Mouse (Mus musculus): ENCODE measurements around the gene Cog2.
A peak's percentile ranks its signal among the peaks of the same experiment; 100 is the strongest.

The Cog2 gene

DNA sequence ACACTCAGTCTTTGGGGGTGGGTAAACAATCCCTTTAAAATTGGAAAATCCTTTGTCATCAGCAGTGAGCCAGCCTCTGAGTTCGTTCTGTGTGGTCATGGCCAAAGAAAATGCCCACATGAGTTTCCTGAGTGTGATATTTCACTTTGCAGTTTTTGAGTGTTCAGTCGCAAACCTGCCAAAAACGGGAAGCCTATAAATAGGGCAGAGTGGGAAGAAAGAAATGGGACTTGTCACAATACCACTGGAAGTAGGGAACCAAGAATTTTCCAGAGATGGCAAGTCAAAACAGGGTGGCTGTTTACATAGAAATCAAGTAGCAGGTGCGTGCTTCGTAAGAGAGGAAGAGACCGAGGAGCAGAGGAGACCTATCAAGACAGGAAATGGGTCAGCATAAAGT, 4.0 kb upstream of the Cog2 start:
- DNase-seq (ENCODE audit: low spot score), result no peak

DNA sequence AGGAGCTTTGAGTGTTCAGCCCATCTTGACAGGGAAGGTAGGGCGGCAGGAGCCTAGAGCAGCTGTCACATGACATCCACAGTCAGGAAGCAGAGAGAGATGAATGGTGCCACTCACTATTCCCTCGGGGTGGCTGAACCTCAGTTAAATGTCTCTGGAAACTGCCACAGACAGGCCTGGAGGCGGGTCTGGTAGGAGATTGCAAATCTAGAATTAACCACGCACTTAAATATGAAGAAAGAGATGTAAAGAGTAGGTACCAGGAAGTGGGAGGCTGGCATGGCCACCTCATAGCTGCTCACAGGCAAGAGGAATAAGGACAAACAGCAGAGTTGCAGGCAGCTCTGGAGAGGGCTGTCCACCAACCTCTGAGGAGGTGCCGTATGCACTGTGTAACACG, 3.4 kb upstream of the Cog2 start:
- DNase-seq (ENCODE audit: low spot score), result no peak

DNA sequence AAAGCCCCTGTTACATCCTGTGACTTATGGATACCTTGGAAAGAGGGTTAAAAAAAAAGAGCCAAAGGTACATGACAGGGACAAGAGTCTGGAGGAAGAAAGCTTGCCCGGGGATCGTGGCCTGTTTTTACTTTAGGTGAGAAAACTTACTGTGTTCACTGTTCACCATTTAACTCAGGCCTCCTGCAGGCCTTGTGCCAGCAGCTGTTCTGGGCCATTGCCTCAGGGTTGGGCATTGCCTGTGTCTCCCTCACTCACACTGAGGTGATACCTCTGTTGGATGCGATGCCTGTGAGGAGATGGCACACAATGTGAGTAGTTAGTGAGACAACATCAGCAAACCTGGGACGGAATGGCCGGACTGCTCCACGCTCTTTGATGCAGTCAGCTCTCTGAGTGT, 1.4 kb downstream of the Cog2 start:
- DNase-seq (ENCODE audit: low spot score), result no peak

GRCm38 (mm10) chr8:124526261-124526660, 5.7 kb downstream of the Cog2 start:
- no peak for DNase-seq (ENCODE audit: low spot score)

DNA sequence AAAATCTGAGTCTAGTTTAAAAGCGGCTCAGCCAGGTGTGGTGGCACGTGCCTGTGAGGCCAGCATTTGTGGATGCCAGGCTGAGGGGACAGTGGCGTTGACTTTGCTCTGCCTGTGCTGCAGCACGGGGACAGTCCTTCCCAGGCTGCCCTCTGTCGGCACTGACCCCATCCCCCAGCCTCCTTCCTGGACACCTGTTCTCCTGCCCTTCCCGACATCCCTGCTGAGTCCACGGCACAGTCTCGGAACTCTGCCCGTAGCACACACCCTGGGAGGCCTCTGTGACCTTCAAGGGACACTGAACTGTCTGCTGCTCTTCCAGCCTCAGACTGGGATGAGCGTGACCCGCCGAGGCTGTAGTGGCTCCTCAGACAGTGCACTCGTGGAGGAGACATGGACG, 9.5 kb downstream of the Cog2 start:
- no peak for DNase-seq (ENCODE audit: low spot score)

DNA sequence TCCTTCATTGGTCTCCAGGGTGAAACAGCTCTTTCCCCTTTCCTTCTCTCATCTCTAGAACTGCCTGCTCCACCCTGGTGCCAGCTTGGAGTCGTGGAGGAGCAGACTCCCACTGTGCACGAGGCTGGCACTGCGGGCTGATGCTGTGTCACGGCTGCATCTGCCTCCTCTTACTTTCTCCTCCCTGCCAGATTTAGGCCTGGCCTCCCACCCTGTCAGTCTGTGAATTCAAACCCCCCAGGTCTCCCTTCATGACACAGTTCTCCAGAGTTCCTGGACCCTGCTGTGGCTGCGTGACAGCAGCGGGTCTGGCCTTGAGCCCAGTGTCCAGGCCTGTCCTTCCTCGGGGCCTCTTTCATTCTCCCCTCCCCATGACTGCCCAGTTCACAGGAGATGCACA, 10.0 kb downstream of the Cog2 start:
- no peak for DNase-seq (ENCODE audit: low spot score)

- DNase-seq (ENCODE audit: low spot score), result no peak
Observed at GRCm38 (mm10) chr8:124530996-124531395, 10.4 kb downstream of the Cog2 start.

DNA sequence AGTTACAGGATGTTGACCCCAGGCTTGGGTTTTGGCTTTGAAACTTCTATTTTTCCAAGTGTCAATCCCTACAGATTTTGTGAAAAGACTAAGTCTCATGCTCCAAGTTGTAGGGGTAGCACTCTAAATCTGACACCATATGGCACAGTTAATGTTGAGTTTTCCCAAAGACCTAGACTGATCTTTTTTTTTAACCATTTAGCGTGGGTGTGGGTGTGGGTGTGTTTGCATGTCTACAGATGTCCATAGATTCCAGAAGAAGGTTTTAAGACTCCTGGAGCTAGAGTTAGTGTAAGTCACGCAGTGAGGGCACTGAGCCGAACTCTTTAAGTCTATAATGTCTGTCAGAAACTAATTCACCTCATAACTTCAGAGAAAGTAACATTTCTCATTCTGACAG, 12.1 kb downstream of the Cog2 start:
- DNase-seq (ENCODE audit: low spot score), result no peak

DNA sequence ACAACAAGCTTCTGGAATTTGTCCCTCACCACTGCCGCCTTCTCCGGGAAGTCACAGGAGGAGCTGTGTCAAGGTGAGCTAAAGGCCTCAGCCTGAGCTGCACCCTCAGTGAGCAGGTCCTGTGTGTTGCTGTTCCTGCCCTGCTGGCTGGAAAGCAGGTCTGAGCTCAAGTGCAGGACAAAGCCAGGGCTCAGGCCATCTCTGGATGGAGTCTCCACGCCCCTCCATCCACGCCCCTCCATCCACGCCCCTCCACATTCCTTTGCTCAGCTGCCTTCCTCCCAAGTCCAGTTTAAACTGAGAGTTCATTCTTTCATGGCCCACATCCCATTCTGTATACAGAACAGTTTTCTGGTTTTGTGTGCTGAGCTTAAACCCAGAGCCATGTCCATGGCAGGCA, 14.9 kb downstream of the Cog2 start:
- no peak for DNase-seq (ENCODE audit: low spot score)

DNA sequence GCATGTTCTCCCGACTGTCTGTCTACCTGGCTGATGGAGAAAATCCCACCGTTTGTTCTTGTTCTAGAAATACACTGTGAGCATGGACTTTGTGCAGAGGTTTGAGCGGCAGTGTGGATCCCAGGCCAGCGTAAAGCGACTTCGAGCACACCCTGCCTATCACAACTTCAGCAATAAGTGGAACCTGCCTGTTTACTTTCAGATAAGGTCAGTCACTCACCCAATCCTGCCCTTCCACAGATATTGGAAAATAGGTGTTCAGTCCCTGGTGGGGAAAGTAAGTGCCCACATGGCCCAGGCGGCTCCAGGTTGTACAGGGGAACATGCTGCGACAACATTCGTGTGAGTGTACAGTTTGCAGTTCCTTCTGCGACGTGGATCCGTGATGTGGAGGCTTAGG, 20.3 kb downstream of the Cog2 start:
- no peak for DNase-seq (ENCODE audit: low spot score)

DNA sequence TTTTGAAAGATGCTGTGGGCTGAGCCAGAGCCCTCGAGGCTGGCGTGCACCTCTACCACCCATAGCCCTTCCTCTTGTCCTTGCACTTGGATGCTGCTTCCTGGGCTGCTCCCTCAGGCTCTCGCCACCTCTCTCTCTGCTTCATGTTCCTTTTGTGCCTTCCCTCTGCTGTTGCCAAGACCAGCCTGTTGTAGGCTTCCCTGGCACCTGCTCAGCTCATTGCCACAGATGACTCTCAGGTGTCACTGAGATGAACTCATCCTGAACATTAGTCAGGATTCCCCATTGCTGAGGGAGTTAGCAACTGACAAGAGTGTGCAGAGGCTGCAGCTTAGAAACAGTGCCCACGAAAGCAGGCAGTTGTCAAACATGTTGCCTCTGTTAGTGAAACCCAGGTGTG, 21.4 kb downstream of the Cog2 start:
- DNase-seq (ENCODE audit: low spot score), result no peak

DNA sequence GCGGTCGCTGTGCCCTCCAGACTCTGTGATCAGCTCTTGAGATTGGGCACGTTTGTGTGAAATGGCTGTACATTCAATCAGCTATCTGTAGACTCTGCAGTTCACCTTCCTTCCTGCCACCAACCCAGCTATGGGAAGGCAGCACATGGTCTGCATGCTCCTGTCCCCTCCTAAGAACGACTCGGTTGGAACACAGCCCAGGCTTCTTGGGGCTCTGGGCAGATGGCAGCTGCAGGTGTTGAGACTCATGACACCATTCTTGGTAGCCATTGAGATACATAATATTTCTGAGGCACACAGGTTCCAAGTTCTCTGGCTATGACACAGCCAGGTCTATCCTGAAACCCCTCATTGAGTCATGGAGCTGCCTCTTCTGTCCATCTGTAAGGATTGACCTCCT, 22.7 kb downstream of the Cog2 start:
- DNase-seq (ENCODE audit: low spot score), result no peak

DNA sequence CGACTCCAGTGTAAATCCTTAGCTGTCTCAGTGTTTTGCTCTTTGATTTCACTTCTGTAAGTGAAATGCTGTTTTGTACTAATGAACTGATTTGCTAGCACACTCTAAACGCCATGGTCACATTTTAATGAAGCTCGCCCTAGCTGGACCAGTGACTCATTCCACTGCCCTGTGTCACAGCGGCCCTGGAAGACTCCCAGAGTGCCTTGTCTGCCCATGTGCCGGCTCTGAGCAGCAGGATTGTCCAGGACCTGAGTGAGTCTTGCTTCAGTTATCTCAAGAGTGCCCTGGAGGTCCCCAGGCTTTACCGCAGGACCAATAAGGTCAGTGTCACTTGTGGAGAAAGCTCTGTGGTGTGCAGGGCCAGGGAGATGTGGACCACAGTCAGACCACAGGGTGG, 25.8 kb downstream of the Cog2 start:
- DNase-seq (ENCODE audit: low spot score), result no peak

- no peak for DNase-seq (ENCODE audit: low spot score)
Observed at GRCm38 (mm10) chr8:124546815-124547214, 26.2 kb downstream of the Cog2 start.

- no peak for DNase-seq (ENCODE audit: low spot score)
Observed at GRCm38 (mm10) chr8:124547269-124547668, 26.7 kb downstream of the Cog2 start.

DNA sequence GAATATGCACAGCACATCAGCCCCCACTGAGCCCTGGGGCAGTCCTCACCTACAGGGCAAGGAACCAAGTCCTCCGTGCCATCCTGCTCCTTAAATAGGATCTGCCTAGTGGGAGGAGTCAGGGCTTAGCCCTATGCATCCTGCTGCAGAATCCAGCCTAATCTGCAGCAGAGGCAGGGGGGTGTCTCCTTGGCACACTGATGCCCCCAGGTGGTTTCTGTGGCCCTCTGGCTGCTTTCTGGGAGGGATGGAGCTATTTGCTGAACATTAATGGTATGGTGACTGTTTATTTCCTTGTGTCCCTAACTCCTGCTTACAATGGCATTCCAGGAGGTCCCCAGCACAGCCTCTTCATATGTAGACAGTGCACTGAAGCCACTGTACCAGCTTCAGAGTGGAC, 27.6 kb downstream of the Cog2 start:
- no peak for DNase-seq (ENCODE audit: low spot score)

DNA sequence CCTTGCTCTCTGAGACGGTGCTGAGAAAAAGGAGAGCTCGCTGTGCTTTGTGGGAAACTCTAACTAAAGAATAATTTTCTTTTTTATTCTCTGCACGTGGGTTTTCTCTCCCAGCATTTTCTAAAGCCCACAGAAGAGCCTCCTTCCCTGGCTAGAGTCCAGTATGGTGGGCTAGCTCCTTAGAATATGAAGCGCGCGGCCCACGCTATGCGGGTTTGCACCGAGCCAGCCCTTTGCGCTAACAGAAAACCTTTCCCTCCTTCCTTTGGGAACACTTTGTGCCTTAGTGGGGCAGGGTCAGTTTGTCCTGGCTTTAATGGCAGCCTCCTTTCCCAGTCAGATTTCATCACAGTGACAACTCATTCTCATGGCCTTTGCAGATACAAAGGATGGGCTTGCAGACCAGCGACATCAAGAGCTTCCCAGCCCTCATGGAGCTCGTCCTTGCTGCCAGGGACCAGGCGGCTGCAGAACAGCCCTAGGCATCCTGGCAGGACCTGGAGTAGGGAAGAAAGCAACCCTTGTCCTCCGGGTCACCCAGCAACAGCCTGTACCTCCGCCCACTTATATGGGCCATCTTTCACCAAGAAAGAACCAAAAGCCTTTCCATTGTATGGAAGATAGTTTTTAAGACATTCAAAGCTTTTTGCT, 30.6 kb downstream of the Cog2 start:
- no peak for DNase-seq (ENCODE audit: low spot score)

DNA sequence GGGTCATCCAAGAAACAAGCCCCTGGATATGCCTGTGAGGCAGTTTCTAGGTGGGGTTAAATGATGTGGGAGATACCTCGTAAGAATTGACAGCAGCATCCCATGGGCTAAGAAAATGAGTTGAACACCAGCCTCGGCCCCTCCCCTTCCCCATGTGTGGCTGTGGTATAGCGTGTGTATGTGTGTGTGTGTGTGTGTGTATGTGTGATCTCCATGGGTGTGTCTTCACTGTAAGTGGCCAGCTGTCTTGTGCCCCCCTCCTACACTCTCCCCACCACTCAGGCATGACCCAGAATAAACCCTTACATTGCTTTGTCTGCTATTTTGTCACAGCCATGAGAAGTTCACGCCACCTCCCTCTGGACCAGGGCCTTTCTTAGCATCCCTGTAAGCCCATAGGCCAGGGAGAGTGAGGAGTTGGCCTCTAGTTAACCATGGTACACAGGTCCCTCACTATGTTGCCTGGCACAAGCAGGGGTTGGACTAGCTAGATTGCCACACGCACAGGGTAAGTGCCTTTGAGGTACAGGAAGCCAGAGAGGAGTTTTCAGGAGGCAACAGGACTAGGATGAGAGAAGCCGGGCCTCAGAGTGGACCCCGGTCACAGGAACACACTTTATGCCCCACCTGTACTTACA, 34.7 kb downstream of the Cog2 start:
- DNase-seq (ENCODE audit: low spot score), result no peak

DNA sequence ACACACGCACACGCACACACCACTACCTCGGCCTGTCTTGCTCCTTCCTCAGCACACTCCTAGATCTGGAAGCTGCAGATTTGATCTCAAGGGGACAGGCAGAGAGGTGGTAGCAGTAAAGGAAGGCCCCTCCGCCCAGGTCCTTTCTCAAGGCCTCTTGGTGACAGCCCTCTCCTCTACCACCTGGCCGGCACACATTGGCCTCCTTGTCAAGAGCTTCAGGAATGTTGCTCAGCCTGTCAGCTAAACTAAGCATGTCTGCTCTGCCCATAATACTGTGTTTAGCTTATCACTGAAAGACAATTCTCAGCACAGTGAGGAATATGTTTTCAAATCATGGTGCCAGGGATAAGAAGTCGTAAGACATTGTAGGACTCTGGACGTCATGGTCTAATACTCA, 35.6 kb downstream of the Cog2 start:
- DNase-seq (ENCODE audit: low spot score), result no peak

- peak; percentile 40 for DNase-seq (ENCODE audit: low spot score)
Observed at GRCm38 (mm10) chr8:124556658-124557057, 36.1 kb downstream of the Cog2 start.

- no peak for DNase-seq (ENCODE audit: low spot score)
Observed at GRCm38 (mm10) chr8:124557476-124557875, 36.9 kb downstream of the Cog2 start.

DNA sequence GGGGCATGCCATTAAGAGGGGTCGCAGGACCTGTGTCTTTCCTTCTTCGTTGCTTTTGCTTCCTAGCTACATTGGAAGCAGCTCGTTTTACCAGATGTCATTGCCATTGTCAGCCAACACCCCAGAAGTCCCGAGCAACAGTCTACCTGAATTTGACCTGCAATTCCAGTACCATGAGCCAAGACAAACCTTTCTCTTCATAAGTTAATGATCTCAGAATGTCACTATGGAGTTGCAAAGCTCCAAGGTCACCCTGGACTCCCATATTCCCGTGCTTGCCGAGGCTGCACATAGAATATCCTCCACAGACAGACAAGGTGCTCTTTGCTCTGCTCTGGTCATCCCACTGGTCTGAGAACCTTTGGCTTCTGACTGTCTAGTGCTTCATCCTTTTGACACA, 46.6 kb downstream of the Cog2 start:
- DNase-seq (ENCODE audit: low spot score), result no peak

DNA sequence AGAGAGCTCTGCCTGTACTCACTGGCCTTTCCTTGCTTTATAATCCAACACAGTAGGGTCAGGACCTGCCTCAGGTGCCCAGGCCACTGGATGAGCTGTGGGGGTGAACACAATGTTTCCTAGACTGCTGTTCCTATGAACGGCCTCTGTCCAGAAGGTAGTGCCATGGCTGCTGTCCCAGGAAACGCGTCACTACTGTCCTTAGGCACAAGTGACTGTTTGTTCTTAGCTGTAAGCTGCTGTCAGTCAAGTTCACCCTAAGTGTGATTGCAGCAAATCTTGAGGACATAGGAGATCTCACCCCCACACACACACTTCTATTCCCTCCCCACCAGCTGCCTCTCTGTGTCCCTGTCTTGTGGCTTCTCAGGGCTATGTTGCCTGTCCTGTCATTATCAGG, 47.0 kb downstream of the Cog2 start:
- DNase-seq (ENCODE audit: low spot score), result no peak

DNA sequence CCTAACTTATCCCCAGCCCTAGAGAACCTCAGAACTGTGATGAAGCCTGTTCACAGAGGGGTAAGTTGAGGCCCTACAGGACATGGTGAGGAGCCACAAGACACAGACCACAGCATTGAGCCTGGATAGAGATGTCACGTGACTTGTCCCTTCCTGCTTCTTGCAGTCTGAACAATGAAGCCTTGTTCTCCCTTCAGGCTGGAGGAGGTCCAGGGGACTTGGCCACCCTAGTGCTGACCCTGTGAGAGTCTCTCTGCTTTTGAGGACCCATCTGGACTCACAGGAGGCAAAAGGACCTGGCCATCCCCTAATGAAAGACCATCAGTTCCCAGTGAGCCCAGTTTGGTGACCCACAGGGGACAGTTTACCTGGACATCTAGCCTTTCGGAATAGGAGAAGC, 48.5 kb downstream of the Cog2 start:
- DNase-seq (ENCODE audit: low spot score), result peak; percentile 8
